In the genomic region with DNA sequence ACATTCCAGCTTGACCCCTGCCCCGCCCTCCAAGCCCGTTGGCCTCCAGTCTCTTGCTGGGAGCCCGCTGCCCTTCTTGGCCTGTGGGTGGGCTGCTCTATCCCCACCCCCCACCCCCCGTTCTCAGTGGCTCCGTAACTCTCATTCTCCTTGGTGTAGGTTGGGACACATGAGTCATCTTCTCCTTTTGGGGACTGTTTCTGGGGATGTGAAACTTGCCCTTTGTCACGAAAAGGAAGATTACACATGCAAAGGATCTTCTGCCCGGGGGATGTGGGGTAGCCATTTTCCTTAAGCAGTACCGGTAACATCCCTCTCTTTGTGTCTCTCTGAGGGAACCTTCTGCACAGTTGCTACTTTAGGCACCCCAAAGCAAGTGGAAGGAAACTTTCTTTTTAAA, we compare ENCODE assay signal across 21 mouse cellular contexts.
DNase-seq lines count a peak whose midpoint lies in the region; ATAC-seq lines count a peak whose summit lies in the region.
"Had no signal": no experiment of that assay in that cellular context is flagged by ENCODE, and none has a peak within 500 bp of the region (broad histone marks: within the 10 kb centered on the region; RNA-seq: fewer than 3 reads in every experiment).

No protein-coding gene starts in this region.

- no peak overlapping the region for H3K9ac ChIP-seq in lung, embryonic 16.5 days (ENCODE audit: low read length)
- H3K9ac ChIP-seq: embryonic facial prominence, embryonic 15.5 days; liver, embryonic 14.5 days; midbrain, embryonic 13.5 days had no signal

- no peak for DNase-seq in lung, postnatal 4 days
- DNase-seq in brain, adult 2 months (ENCODE audit: low read depth, low spot score), result peak; percentile 47
- DNase-seq in urinary bladder, postnatal 4 days (ENCODE audit: low spot score in 2 of 2), result no peak
- no peak for DNase-seq in cerebellum, adult 11 months
- DNase-seq in cerebellum, postnatal 14 days, result no peak
- DNase-seq: adrenal gland, postnatal 25 days; cerebellum, adult 9-10 months; embryo, embryonic 11 days; gastrocnemius, postnatal 14 days; kidney, postnatal 36 days; right cerebral cortex, postnatal 14 days; thymus, adult 2 months had no signal

- no peak overlapping the region for H3K4me2 ChIP-seq in lung, embryonic 16.5 days (ENCODE audit: low read depth, low read length)
- H3K4me2 ChIP-seq: embryonic facial prominence, embryonic 15.5 days; midbrain, embryonic 13.5 days had no signal

- H3K36me3 ChIP-seq in lung, embryonic 16.5 days (ENCODE audit: control insufficient read depth, insufficient read depth, low read length), result no peaks in the 10 kb centered on the region
- peaks cover 35% of the 10 kb centered on the region for H3K36me3 ChIP-seq in macrophage (ENCODE audit: inconsistent target)
- H3K36me3 ChIP-seq: forebrain, embryonic 10.5 days; midbrain, embryonic 13.5 days had no signal

- H3K9me3 ChIP-seq in lung, embryonic 16.5 days (ENCODE audit: control insufficient read depth, low read length), result no peaks in the 10 kb centered on the region
- H3K9me3 ChIP-seq: embryonic facial prominence, embryonic 15.5 days; forebrain, embryonic 10.5 days; G1E; midbrain, embryonic 13.5 days had no signal

- H3K27me3 ChIP-seq in lung, embryonic 16.5 days (ENCODE audit: control insufficient read depth, insufficient read depth, low read depth, low read length), result no peaks in the 10 kb centered on the region
- H3K27me3 ChIP-seq: embryonic facial prominence, embryonic 15.5 days; midbrain, embryonic 13.5 days had no signal

- ATAC-seq in lung, embryonic 16.5 days (ENCODE audit: low read depth), result no peak
- ATAC-seq: hindbrain, embryonic 16.5 days; intestine, embryonic 16.5 days; midbrain, embryonic 13.5 days had no signal

- H3K4me3 ChIP-seq in lung, embryonic 16.5 days (ENCODE audit: low read length), result no peak overlapping the region
- no peak overlapping the region for H3K4me3 ChIP-seq in macrophage (ENCODE audit: inconsistent target)
- H3K4me3 ChIP-seq: embryonic facial prominence, embryonic 15.5 days; forebrain, embryonic 10.5 days; midbrain, embryonic 13.5 days had no signal

- 55% methylated on average over 8 of the region's 8 CpGs for WGBS in lung, embryonic 16.5 days
- WGBS in macrophage (ENCODE audit: missing documents), result 14% methylated on average over 8 of the region's 8 CpGs

- H3K27ac ChIP-seq in lung, embryonic 16.5 days (ENCODE audit: low read length), result peak overlapping the region; percentile 94
- peak overlapping the region; percentile 95 for H3K27ac ChIP-seq in macrophage
- H3K27ac ChIP-seq: embryonic facial prominence, embryonic 15.5 days; forebrain, embryonic 10.5 days; liver, embryonic 14.5 days; midbrain, embryonic 13.5 days had no signal

- peaks cover 20% of the 10 kb centered on the region for H3K4me1 ChIP-seq in lung, embryonic 16.5 days (replicated peaks; ENCODE audit: control insufficient read depth, insufficient read depth, low read length)

- peaks cover 88% of the 10 kb centered on the region for H3K79me2 ChIP-seq in macrophage (ENCODE audit: inconsistent target)
